Mouse (Mus musculus) midbrain, embryonic 12.5 days (tissue): Measurements from ENCODE around the gene Cab39. TPM values are rescaled to one million over a fixed set of nuclear protein-coding genes. Genes with fewer than 3 reads are reported as not detected.

Experiments used
- ATAC-seq: fragments of 200-750 bp; cut with Nextera tagmentation; 2 replicates; pipeline ENCODE4 v1.8.0; 2017; ENCODE audit warnings: low read depth, moderate TSS enrichment, moderate library complexity; ENCODE audit not compliant: low FRiP score
- H3K27ac ChIP-seq: fragments of 300-500 bp; sonication (generic); replicated peaks from 2 replicates; pipeline ENCODE4 v1.5.1; 2016; ENCODE audit warnings: mild to moderate bottlenecking
- H3K27me3 ChIP-seq: fragments of 300-500 bp; sonication (generic); 2 replicates; pipeline ENCODE4 v1.6.1; 2016; ENCODE audit warnings: mild to moderate bottlenecking
- H3K36me3 ChIP-seq: fragments of 300-500 bp; sonication (generic); 2 replicates; pipeline ENCODE4 v1.6.1; 2016
- H3K4me1 ChIP-seq: fragments of 300-500 bp; sonication (generic); 2 replicates; pipeline ENCODE4 v1.6.1; 2016
- H3K4me2 ChIP-seq: fragments of 300-500 bp; sonication (generic); replicated peaks from 2 replicates; pipeline ENCODE4 v1.6.1; 2016; ENCODE audit warnings: mild to moderate bottlenecking, moderate library complexity
- H3K4me3 ChIP-seq: fragments of 300-500 bp; sonication (generic); 2 replicates; pipeline ENCODE4 v1.5.1; 2016; ENCODE audit warnings: mild to moderate bottlenecking
- H3K9ac ChIP-seq: fragments of 300-500 bp; sonication (generic); replicated peaks from 2 replicates; pipeline ENCODE4 v1.6.1; 2016; ENCODE audit warnings: mild to moderate bottlenecking, moderate library complexity
- H3K9me3 ChIP-seq: fragments of 300-500 bp; sonication (generic); 2 replicates; pipeline ENCODE4 v1.6.1; 2016; ENCODE audit warnings: mild to moderate bottlenecking
- WGBS: fragments of 180-500 bp; shearing (Covaris S2); methylation state at CpG from one replicate; pipeline ENCODE4 v1.1.7; 2016; 5-methylcytosine and 5-hydroxymethylcytosine counted together
- polyA plus RNA-seq: library from polyadenylated mRNA; unstranded; fragments of >200 nt; fragmentation: Nextera tagmentation; extraction: Ambion mirVana; gene quantifications from 2 replicates; pipeline ENCODE4 v1.2.1, GENCODE M21; 2016

Cab39 gene
- polyA plus RNA-seq, 1 experiment from 2014 or later, result 69.2 TPM

DNA sequence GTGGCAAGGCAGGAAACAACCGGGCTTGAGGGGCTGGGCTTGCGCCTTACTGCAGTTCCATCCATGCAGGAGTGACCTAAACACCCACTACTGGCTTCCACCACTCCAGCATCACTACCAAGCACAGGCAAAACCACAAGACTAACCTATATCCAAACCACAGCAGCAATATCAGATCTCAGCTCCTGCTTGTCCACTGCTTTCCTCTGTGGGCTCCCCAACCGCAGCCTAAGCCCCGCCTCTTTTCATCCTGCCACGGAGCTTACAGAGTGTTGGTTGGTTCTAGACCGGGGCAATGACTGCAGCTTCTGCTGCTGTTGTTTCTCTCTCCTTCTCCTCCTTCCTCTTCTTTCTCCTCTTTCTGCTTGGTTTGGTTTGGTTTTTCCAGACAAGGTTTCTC, 29.9 kb upstream of the Cab39 start:
- Histone ChIP-seq H3K4me1 (peaks cover 5% of the 10 kb centered on the region), H3K9me3 (no peaks in the 10 kb centered on the region), H3K27ac (no peak overlapping the region), H3K9ac (no peak overlapping the region), H3K36me3 (no peaks in the 10 kb centered on the region), H3K4me2 (no peak overlapping the region), H3K4me3 (no peak overlapping the region), H3K27me3 (no peaks in the 10 kb centered on the region)
- 78% methylated on average over 6 of the region's 6 CpGs for WGBS
- ATAC-seq, result no peak

DNA sequence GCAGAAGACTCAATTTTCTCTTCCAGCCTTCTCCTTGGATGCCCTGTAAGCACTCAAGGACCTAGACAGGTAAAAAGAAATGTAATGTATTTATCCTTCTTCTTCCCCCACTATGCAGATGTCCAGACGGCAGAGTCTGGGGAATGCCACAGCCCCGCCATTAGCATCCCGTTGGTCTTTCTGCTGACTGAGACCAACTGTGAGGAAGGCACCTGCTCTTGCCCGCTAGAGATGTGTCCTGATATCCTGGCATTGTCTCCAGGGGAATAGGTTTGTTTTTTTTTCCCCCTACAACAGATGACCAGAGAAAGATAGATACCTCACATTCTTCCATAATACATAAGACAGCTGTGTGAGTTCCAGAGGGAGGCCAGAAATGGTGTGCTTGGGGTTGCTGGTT, 28.9 kb upstream of the Cab39 start:
- H3K4me3 ChIP-seq, result no peak overlapping the region
- no peak for ATAC-seq

DNA sequence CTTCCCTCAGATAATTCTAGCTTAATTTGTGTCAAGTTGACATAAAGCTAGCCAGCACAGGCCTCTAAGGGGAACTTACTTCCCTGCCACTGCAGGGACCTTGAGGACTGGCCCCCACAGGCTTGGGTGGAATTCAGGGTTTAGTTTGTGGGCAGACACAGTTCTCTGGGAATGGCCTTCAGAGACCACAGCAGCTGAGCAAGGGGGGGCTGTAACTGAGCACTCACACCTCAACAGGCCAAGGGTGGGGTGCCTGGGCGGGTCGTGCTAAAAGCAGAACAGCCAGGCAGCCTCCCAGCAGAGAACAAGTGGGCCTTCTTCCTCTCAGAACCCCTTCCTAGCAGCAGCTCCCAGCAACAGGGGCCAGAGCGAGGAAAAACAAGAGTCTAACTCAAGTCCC, 27.1 kb upstream of the Cab39 start:
- no peaks in the 10 kb centered on the region for H3K9me3 ChIP-seq
- WGBS, result 96% methylated on average over 3 of the region's 3 CpGs

More for the DNA sequence above, 28.9 kb upstream of the Cab39 start:
- WGBS, result 80% methylated on average over 4 of the region's 4 CpGs
- Histone ChIP-seq H3K4me1 (no peaks in the 10 kb centered on the region), H3K27me3 (no peaks in the 10 kb centered on the region), H3K4me2 (no peak overlapping the region), H3K27ac (no peak overlapping the region), H3K36me3 (no peaks in the 10 kb centered on the region), H3K9ac (no peak overlapping the region), H3K9me3 (no peaks in the 10 kb centered on the region)

DNA sequence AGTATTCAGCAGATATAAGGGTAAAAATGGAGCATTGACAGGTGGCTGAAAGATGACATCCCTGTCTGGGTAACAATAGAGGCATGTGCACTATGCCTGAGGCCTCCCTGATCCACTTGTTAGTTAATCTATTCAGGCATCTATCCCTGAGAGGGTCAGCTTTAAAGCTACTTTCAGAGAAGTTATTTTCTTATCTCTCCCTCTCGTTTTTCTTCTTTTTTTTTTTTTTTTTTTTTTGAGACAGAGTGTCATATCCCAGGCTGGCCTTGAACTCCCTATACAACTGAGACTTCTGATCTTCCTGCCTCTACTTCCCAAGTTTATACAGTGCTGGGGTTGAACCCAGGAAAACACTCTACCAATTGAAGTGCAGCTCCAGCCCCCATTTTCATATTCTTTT, 25.5 kb upstream of the Cab39 start:
- H3K36me3 ChIP-seq, result no peaks in the 10 kb centered on the region
- no peak overlapping the region for H3K4me3 ChIP-seq
- no peak for ATAC-seq
- no peak overlapping the region for H3K27ac ChIP-seq
- H3K27me3 ChIP-seq, result no peaks in the 10 kb centered on the region
- WGBS, result 57% methylated on average over 1 of the region's 1 CpGs
- no peak overlapping the region for H3K4me2 ChIP-seq
- no peak overlapping the region for H3K9ac ChIP-seq
- H3K9me3 ChIP-seq, result no peaks in the 10 kb centered on the region
- H3K4me1 ChIP-seq, result no peaks in the 10 kb centered on the region

More for the DNA sequence above, 27.1 kb upstream of the Cab39 start:
- no peaks in the 10 kb centered on the region for H3K27me3 ChIP-seq
- no peak overlapping the region for H3K4me2 ChIP-seq
- no peak overlapping the region for H3K4me3 ChIP-seq
- no peak overlapping the region for H3K9ac ChIP-seq
- no peaks in the 10 kb centered on the region for H3K4me1 ChIP-seq
- no peak for ATAC-seq
- no peak overlapping the region for H3K27ac ChIP-seq
- H3K36me3 ChIP-seq, result no peaks in the 10 kb centered on the region

DNA sequence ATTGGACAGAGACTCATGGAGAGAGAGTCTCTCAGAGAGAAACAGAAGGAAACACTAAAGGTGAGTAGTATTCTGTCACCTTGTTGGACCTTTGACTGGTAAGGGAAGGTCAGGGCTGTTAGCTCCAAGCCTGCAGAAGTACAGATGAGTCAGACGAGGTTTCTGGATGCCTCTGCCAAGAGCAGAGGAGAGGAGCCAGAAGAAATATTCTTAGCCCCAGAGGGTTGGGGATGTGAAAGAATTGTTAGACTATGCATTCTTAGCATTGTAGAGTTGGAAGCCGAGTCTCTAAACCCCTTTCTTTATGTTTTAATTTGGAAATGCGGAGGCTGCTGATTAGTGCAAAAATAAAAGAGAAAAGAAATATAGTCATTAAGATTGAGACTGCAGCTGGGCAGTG, 21.3 kb upstream of the Cab39 start:
- ATAC-seq, result no peak
- Histone ChIP-seq H3K9ac (no peak overlapping the region), H3K4me3 (no peak overlapping the region), H3K4me2 (no peak overlapping the region), H3K27me3 (no peaks in the 10 kb centered on the region), H3K27ac (no peak overlapping the region), H3K36me3 (no peaks in the 10 kb centered on the region), H3K9me3 (no peaks in the 10 kb centered on the region), H3K4me1 (no peaks in the 10 kb centered on the region)
- WGBS, result 79% methylated on average over 3 of the region's 3 CpGs

DNA sequence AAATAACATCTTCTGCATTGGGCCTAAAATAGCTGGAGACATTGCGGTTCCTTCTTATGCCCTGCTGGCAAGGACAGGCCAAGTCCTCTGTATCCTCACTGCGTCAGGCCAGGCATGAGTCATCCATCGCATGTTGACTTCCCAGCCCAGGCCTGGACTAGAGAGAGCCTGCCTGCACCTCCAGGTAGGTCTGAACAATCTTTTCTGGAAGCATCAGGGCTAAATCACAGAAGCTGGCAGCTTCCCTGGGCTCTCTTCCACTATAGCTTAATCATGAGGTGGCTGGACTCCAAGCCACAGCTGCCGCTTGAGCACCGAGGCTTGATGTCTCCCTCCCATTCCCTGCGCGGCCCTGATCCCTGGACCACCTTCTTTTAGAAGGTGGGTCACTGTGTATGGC, 18.1 kb upstream of the Cab39 start:
- H3K4me2 ChIP-seq, result no peak overlapping the region
- H3K27me3 ChIP-seq, result no peaks in the 10 kb centered on the region
- no peak overlapping the region for H3K9ac ChIP-seq
- no peaks in the 10 kb centered on the region for H3K4me1 ChIP-seq
- H3K36me3 ChIP-seq, result no peaks in the 10 kb centered on the region
- ATAC-seq, result no peak
- no peak overlapping the region for H3K27ac ChIP-seq
- 91% methylated on average over 7 of the region's 7 CpGs for WGBS
- H3K9me3 ChIP-seq, result no peaks in the 10 kb centered on the region
- no peak overlapping the region for H3K4me3 ChIP-seq

DNA sequence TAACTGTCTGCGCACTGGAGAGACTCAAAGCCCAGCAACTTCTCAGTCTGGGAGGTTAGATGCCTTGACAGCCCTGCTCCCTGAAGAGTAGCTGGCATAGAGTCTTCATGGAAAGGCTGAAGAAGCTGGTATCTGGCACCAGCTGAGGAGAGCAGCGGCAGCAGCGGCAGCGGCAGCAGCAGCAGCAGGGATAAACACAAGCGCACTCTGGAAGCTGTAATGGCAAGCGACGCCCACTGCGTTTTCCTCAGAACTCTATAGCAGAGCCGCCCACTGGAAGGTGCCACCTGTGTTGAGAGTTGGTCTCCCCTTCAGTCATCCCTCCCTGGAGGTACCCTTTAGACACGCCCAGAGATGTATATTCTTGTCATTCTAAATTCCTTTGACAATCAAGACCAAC, 17.1 kb upstream of the Cab39 start:
- ATAC-seq, result no peak
- 59% methylated on average over 10 of the region's 10 CpGs for WGBS

DNA sequence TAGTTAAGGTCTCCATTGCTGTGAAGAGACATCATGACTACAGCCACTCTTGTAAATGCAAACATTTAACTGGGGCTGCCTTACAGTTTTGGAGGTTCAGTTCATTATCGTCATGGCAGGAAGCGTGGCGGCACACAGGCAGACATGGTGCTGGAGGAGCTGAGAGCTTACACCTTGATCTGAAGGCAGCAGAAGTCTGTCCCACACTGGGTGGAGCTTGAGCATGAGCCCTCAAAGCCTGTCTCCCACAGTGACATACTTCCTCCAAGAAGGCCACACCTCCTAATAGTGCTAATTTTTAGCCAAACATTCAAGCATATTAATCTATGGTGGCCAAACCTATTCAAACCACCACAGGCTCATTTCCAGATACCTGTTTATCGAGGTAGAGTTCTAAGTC, 14.8 kb upstream of the Cab39 start, which contains the start of gene A630001G21Rik:
A630001G21Rik (minus strand) TSS at position 208 of the 400 bp plus-strand sequence.
- no peak within 1 kb of the TSS for H3K4me3 ChIP-seq
- WGBS, result 91% methylated on average over 4 of the region's 4 CpGs

More for the DNA sequence above, 17.1 kb upstream of the Cab39 start:
- no peaks in the 10 kb centered on the region for H3K9me3 ChIP-seq
- H3K27ac ChIP-seq, result no peak overlapping the region
- H3K4me2 ChIP-seq, result no peak overlapping the region
- no peak overlapping the region for H3K9ac ChIP-seq
- H3K27me3 ChIP-seq, result no peaks in the 10 kb centered on the region
- H3K36me3 ChIP-seq, result no peaks in the 10 kb centered on the region
- H3K4me1 ChIP-seq, result no peaks in the 10 kb centered on the region
- no peak overlapping the region for H3K4me3 ChIP-seq

DNA sequence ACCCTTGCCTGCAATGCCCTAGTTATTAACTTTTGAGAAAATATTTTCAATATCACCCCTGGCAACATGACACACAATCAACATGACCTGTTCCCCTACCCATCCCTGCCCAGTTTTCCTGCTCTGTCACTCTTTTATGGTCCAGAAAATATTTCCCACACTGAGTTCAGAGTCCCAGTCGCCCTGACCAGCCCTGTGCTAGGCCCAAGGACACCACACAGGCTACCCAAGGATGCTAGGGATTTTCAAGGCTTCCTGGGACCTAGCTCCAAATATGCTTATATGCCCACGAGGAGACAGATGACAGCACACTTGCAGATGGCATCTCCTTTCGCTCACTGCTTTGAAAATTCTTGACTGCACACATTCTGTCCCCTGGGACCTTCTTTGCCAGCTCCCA, 14.2 kb upstream of the Cab39 start:
- H3K9ac ChIP-seq, result no peak overlapping the region

More for the DNA sequence above, 14.8 kb upstream of the Cab39 start, which contains the start of gene A630001G21Rik:
- Histone ChIP-seq H3K9me3 (no peaks in the 10 kb centered on the region), H3K9ac (no peak within 1 kb of the TSS), H3K36me3 (no peaks in the 10 kb centered on the region), H3K27me3 (no peaks in the 10 kb centered on the region), H3K27ac (no peak within 1 kb of the TSS), H3K4me2 (no peak within 1 kb of the TSS), H3K4me1 (no peaks in the 10 kb centered on the region)
- ATAC-seq, result no peak

DNA sequence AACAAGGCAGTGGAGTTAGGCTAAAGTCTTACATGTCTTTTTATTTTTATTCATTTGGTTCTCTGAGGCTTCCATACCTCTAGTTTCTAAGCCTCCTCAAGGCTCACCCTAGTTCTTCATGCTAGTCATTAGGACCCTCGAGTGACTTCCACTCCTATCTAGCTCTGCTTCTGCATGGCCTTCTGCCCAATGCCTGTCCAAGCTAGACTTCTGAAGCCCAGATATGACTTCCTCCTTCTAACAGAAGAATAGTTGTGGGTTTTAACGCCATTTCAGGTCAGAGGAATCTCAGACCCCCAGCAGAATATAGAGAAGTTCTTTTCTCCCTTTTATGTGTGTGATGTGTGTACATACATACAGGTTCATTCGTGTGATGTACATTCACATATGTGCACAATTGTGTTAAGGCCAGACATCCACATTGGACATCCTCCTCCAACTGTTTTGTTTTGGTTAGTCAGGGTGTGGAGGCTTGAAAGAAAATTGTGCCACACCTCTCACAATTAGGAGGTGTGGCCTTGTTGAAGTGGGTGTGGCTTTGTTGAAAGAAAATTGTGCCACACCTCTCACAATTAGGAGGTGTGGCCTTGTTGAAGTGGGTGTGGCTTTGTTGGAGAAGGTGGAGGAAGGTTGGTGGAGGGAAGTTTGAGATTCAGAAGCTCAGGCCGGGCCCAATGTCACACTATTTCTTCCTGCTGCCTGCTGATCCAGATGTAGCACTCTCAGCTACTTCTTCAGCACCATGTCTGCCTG, 13.6 kb upstream of the Cab39 start:
- ATAC-seq, result no peak
- H3K27me3 ChIP-seq, result no peaks in the 10 kb centered on the region
- 78% methylated on average over 4 of the region's 4 CpGs for WGBS

More for the DNA sequence above, 14.2 kb upstream of the Cab39 start:
- WGBS, result 69% methylated on average over 3 of the region's 3 CpGs
- H3K4me2 ChIP-seq, result no peak overlapping the region
- no peak overlapping the region for H3K27ac ChIP-seq
- no peaks in the 10 kb centered on the region for H3K9me3 ChIP-seq
- ATAC-seq, result no peak
- no peaks in the 10 kb centered on the region for H3K36me3 ChIP-seq
- H3K4me1 ChIP-seq, result no peaks in the 10 kb centered on the region
- no peak overlapping the region for H3K4me3 ChIP-seq
- no peaks in the 10 kb centered on the region for H3K27me3 ChIP-seq

DNA sequence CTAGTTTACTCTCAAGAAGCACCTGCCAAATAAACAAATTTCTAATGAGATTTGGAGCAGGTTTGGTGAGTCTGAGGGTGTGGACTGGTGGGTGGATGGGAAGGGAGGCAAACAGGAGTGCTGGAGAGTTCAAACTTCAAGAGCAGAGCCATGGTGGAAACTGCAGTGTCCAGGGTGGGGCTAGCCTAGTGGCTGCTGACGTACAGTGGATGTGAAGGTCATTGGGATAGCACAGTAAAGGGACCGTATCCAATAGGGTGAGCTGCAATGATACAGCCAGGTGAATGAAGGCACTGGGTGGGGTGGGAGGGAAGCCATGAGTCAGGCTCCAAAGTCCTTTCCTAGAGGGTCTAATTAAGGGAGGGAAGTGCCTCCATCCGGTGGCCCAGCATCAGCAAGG, 2.7 kb upstream of the Cab39 start:
- no peaks in the 10 kb centered on the region; the same call in 1 of the 2 replicates for H3K27me3 ChIP-seq
- ATAC-seq, result no peak
- H3K9ac ChIP-seq, result no peak overlapping the region
- no peak overlapping the region for H3K4me3 ChIP-seq
- WGBS, result 81% methylated on average over 2 of the region's 3 CpGs
- H3K4me1 ChIP-seq, result peaks cover 8% of the 10 kb centered on the region
- no peak overlapping the region for H3K4me2 ChIP-seq
- H3K9me3 ChIP-seq, result no peaks in the 10 kb centered on the region
- no peak overlapping the region for H3K27ac ChIP-seq
- no peaks in the 10 kb centered on the region for H3K36me3 ChIP-seq

More for the DNA sequence above, 13.6 kb upstream of the Cab39 start:
- no peaks in the 10 kb centered on the region for H3K36me3 ChIP-seq
- no peaks in the 10 kb centered on the region for H3K4me1 ChIP-seq
- no peaks in the 10 kb centered on the region for H3K9me3 ChIP-seq
- H3K9ac ChIP-seq, result no peak overlapping the region
- no peak overlapping the region for H3K4me2 ChIP-seq
- no peak overlapping the region for H3K4me3 ChIP-seq
- no peak overlapping the region for H3K27ac ChIP-seq

DNA sequence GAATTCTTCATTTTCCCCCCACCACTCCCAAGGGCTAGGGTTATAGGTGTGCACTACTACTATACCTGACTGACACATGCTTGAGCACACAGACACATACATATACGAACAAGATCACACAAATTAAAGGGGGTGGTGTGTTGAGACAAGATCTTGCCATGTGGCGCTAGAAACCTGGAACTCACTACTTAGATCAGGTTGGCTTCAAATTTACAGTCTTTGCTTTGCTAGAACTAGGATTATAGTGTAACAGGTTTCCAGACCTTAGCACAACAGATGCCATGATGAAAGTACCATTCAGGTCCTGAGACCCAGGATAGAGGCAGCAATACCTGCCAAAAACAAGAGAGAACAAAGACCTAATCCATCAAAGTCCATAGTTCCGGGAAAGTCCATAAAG, 1.8 kb upstream of the Cab39 start:
- Histone ChIP-seq H3K9me3 (no peaks in the 10 kb centered on the region), H3K9ac (no peak overlapping the region), H3K4me1 (peaks cover 12% of the 10 kb centered on the region), H3K4me2 (no peak overlapping the region), H3K36me3 (no peaks in the 10 kb centered on the region), H3K27me3 (no peaks in the 10 kb centered on the region; the same call in 1 of the 2 replicates), H3K27ac (no peak overlapping the region), H3K4me3 (no peak overlapping the region)
- WGBS, result 88% methylated on average over 3 of the region's 3 CpGs
- no peak for ATAC-seq
